ENCODE assay signal across 9 mouse cellular contexts in the genomic region with DNA sequence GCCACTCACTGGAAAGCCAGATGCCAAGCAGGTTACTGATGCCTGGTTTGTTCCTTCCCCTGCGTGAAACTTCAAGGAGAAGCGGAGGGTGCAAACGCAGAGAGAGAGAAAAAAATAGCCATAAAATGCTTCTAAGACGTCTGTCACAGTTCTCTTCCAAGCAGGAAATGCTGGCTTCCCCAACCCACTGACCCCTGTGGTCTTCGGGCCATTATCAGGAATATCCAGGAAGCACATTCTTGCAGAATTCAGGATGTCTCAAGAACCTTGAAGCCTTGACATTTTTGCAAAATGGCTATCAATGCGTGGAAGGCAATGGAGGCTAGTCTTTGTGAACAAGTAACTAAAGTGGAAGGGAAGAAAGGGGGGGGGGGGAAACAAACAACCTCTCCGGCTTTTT.
DNase-seq lines count a peak whose midpoint lies in the region; ATAC-seq lines count a peak whose summit lies in the region.
"Had no signal": no experiment of that assay in that cellular context is flagged by ENCODE, and none has a peak within 500 bp of the region (broad histone marks: within the 10 kb centered on the region; RNA-seq: fewer than 3 reads in every experiment).

No protein-coding gene starts in this region.

- peaks cover 30% of the 10 kb centered on the region for H3K4me1 ChIP-seq in forebrain, embryonic 12.5 days
- H3K4me1 ChIP-seq in forebrain, embryonic 10.5 days, result peaks cover 41% of the 10 kb centered on the region
- H3K4me1 ChIP-seq in hindbrain, embryonic 15.5 days (replicated peaks), result peaks cover 34% of the 10 kb centered on the region

- WGBS in forebrain, embryonic 12.5 days, result 76% methylated on average over 7 of the region's 7 CpGs
- WGBS in forebrain, embryonic 10.5 days, result 78% methylated on average over 7 of the region's 7 CpGs
- WGBS in hindbrain, embryonic 15.5 days, result 61% methylated on average over 7 of the region's 7 CpGs

- H3K9me3 ChIP-seq in forebrain, embryonic 12.5 days, result no peaks in the 10 kb centered on the region
- H3K9me3 ChIP-seq in forebrain, embryonic 10.5 days, result no peaks in the 10 kb centered on the region
- H3K9me3 ChIP-seq in hindbrain, embryonic 15.5 days, result no peaks in the 10 kb centered on the region

- peak overlapping the region; percentile 70 for H3K27ac ChIP-seq in forebrain, embryonic 12.5 days
- no peak overlapping the region for H3K27ac ChIP-seq in forebrain, embryonic 10.5 days
- H3K27ac ChIP-seq in hindbrain, embryonic 15.5 days (replicated peaks), result peak overlapping the region; percentile 47

- no peak for ATAC-seq in forebrain, embryonic 12.5 days (ENCODE audit: low FRiP score)
- no peak for ATAC-seq in hindbrain, embryonic 15.5 days (ENCODE audit: low FRiP score, low read depth)
- no peak for ATAC-seq in monocyte, adult 5-6 weeks (replicated peaks; ENCODE audit: insufficient number of reproducible peaks, low FRiP score, low TSS enrichment, poor library complexity, severe bottlenecking)
- ATAC-seq: Patski had no signal

- H3K36me3 ChIP-seq in forebrain, embryonic 12.5 days (replicated peaks), result no peaks in the 10 kb centered on the region
- H3K36me3 ChIP-seq in forebrain, embryonic 10.5 days (replicated peaks), result no peaks in the 10 kb centered on the region
- no peaks in the 10 kb centered on the region for H3K36me3 ChIP-seq in hindbrain, embryonic 15.5 days

- no peak overlapping the region for H3K9ac ChIP-seq in forebrain, embryonic 12.5 days
- no peak overlapping the region for H3K9ac ChIP-seq in hindbrain, embryonic 15.5 days

- no peak overlapping the region for H3K4me3 ChIP-seq in forebrain, embryonic 12.5 days (replicated peaks)
- no peak overlapping the region for H3K4me3 ChIP-seq in forebrain, embryonic 10.5 days
- no peak overlapping the region for H3K4me3 ChIP-seq in hindbrain, embryonic 15.5 days

- H3K4me2 ChIP-seq in forebrain, embryonic 12.5 days, result no peak overlapping the region
- H3K4me2 ChIP-seq in hindbrain, embryonic 15.5 days, result no peak overlapping the region

- 0 out of 2 replicates have a peak, but pooled peaks cover 2% of the 10 kb centered on the region for H3K27me3 ChIP-seq in forebrain, embryonic 12.5 days
- no peaks in the 10 kb centered on the region; the same call in 1 of the 2 replicates for H3K27me3 ChIP-seq in forebrain, embryonic 10.5 days (ENCODE audit: poor library complexity, severe bottlenecking)
- no peaks in the 10 kb centered on the region for H3K27me3 ChIP-seq in hindbrain, embryonic 15.5 days

- no peak for DNase-seq in forebrain, embryonic 10.5 days (ENCODE audit: extremely low spot score, low spot score)
- peak; percentile 14 for DNase-seq in 416B (ENCODE audit: low read depth)
- peak; percentile 27 to 44 for DNase-seq in kidney, postnatal 36 days
- DNase-seq in ovary, postnatal 10 days (ENCODE audit: low spot score), result no peak
- no peak for DNase-seq in lung, postnatal 10 days

Comparison
In these comparisons a context has a peak if more than half of its experiments do, and no peak if none do; other contexts are left out.
1. DNase-seq: peak in 416B (single experiment) and kidney, postnatal 36 days (2 of 2); none in forebrain, embryonic 10.5 days (single experiment), ovary, postnatal 10 days (single experiment) and lung, postnatal 10 days (single experiment).